In genomic region chr8:47345085-47345771, GRCm38 (mm10) we compare ENCODE assay signal across 10 mouse cellular contexts.
DNase-seq lines count a peak whose midpoint lies in the region; ATAC-seq and TF ChIP-seq lines count a peak whose summit lies in the region.
"Had no signal": no experiment of that assay in that cellular context is flagged by ENCODE, and none has a peak within 500 bp of the region (broad histone marks: within the 10 kb centered on the region; RNA-seq: fewer than 3 reads in every experiment).

No protein-coding gene starts in this region.

- H3K9ac ChIP-seq in hindbrain, embryonic 15.5 days, result 0 out of 2 replicates have a peak overlapping the region, but pooled peaks have one; percentile 29

- H3K4me3 ChIP-seq in layer of hippocampus, adult 2 months, result peak overlapping the region; percentile 56
- peak overlapping the region; percentile 27 for H3K4me3 ChIP-seq in hindbrain, embryonic 15.5 days
- H3K4me3 ChIP-seq in olfactory bulb, adult 2 months (ENCODE audit: insufficient read depth, low read depth, low read length), result no peak overlapping the region

- ATAC-seq in hindbrain, embryonic 15.5 days (ENCODE audit: low FRiP score, low read depth), result 0 out of 2 replicates have a peak, but pooled peaks have one; percentile 23

- peak overlapping the region; percentile 47 for H3K4me2 ChIP-seq in hindbrain, embryonic 15.5 days
- H3K4me2 ChIP-seq: liver, embryonic 11.5 days had no signal

- WGBS in hindbrain, embryonic 15.5 days, result 7% methylated on average over 15 of the region's 15 CpGs
- WGBS in olfactory bulb, adult 2 months, result 8% methylated on average over 15 of the region's 15 CpGs

- DNase-seq in cerebellum, adult 8-10 months, result peak; percentile 10
- no peak for DNase-seq in cerebellum, adult 18-20 months
- no peak for DNase-seq in layer of hippocampus, adult 2 months (ENCODE audit: low spot score in 2 of 2)
- DNase-seq in layer of hippocampus, adult 9-10 months (ENCODE audit: low spot score), result no peak
- no peak for DNase-seq in gastrocnemius, adult 18-20 months (ENCODE audit: low spot score)
- no peak for DNase-seq in spleen, postnatal 36 days (ENCODE audit: low spot score in 2 of 2)
- DNase-seq: gastrocnemius, postnatal 14 days had no signal

- no peak for TF ChIP-seq POLR2A in olfactory bulb, adult 2 months (IDR thresholded peaks at IDR 0.05; ENCODE audit: insufficient read depth, low read depth, low read length)

- no peaks in the 10 kb centered on the region for H3K36me3 ChIP-seq in hindbrain, embryonic 15.5 days

- TF ChIP-seq CTCF in layer of hippocampus, adult 2 months (conservative IDR thresholded peaks at IDR 0.05), result no peak
- no peak for TF ChIP-seq CTCF in olfactory bulb, adult 2 months (IDR thresholded peaks at IDR 0.05; ENCODE audit: insufficient read depth, low read depth, low read length)

- H3K9me3 ChIP-seq in hindbrain, embryonic 15.5 days, result no peaks in the 10 kb centered on the region

- H3K27ac ChIP-seq in layer of hippocampus, adult 2 months, result peak overlapping the region; percentile 92
- peak overlapping the region; percentile 78 for H3K27ac ChIP-seq in hindbrain, embryonic 15.5 days (replicated peaks)
- H3K27ac ChIP-seq in olfactory bulb, adult 2 months (ENCODE audit: insufficient read depth, low read depth, low read length), result peak overlapping the region; percentile 73

- H3K4me1 ChIP-seq in hindbrain, embryonic 15.5 days (replicated peaks), result peaks cover 17% of the 10 kb centered on the region
- peaks cover 25% of the 10 kb centered on the region for H3K4me1 ChIP-seq in olfactory bulb, adult 2 months (ENCODE audit: control insufficient read depth, insufficient read depth, low read length)

- no peaks in the 10 kb centered on the region for H3K27me3 ChIP-seq in hindbrain, embryonic 15.5 days
